Mouse (Mus musculus): ENCODE results near the gene Wscd1.

Gene Wscd1

DNA sequence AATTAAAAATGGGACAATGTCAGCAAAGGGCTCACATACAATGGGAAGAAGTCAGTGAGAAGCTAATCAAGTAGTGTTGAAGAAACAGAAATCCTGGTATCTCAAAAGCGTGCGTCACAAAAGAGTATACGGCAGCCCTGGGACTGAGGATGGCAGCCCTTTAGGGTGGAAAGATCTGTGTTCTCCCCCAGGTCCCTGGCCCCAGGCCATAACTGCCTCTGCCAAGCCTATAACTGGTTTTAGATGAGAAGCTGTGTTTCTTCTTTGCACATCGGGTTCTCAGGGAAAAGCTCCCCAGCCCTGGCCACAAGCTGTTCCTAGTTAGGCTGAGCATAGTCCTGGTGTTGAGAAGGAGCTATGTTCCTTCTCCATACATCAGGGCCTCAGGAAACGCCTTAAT is 72.3 kb downstream of the Wscd1 start:
- DNase-seq (ENCODE audit: low spot score), result no peak

DNA sequence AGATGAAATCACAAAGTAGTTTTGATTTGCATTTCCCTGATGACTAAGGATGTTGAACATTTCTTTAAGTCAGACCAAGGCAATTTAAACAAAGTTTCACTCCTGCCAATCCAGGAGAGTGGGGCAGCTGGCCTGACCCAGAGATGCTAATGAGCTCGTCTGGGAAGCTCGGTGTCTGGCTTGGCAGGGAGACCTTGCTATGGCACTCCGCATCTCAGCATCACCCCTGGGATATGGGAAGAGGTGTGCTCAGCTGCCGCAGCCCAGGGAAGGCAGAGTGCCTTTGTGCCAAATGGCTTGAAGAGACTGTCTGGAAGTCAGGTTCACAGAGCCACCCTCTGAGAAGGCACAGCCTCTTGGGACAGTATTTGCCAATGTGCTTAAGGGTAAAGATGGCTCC is 75.3 kb downstream of the Wscd1 start:
- DNase-seq (ENCODE audit: low spot score), result no peak

Measured in embryo, embryonic 10.5 days (tissue).